ENCODE assay signal across 10 mouse cellular contexts in the genomic region with DNA sequence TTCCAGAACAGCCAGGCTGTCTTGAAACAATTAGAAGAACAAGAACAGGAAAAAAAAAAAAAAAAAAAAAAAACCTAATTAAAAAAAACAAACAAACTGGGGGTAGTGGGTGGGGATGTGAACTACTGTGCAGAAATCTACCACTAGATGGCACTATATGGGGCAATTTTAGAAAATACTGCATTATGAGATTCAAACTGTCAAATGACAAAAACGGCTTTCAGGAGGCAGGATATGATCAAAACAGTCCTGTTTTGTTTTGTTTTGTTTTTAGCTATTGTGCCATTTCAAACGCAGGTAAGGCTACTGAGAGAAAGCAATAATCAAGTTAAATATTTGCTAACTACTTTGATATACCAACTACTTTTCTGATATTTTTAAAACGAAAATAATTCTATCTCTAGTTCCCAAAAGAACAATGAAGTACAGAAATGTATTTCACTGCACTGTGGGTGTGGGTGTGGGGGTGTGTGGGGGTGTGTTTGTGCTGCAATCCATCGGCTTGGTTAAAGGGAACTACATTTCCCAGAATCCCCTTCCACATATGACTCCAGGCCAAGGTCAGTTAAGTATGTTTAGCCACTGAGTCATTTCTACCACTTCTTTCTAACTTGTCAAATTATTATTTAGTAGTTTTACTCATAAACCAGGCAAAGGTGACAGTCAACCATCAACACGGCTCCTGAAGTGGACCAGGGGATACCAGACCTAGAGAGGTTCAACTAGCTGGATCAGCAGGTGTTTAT.
DNase-seq lines count a peak whose midpoint lies in the region; ATAC-seq and TF ChIP-seq lines count a peak whose summit lies in the region.
"Had no signal": no experiment of that assay in that cellular context is flagged by ENCODE, and none has a peak within 500 bp of the region (broad histone marks: within the 10 kb centered on the region; RNA-seq: fewer than 3 reads in every experiment).

No protein-coding gene starts in this region.

- ATAC-seq in kidney, embryonic 16.5 days (ENCODE audit: low FRiP score, low TSS enrichment): no peak
- ATAC-seq in megakaryocyte-erythroid progenitor cell, adult 5-6 weeks (replicated peaks; ENCODE audit: low FRiP score, low TSS enrichment, poor library complexity, severe bottlenecking): peak; percentile 58; the same call in 1 of the 2 replicates

- no peaks in the 10 kb centered on the region for H3K27me3 ChIP-seq in kidney, embryonic 16.5 days (ENCODE audit: insufficient read depth, low read length)
- 0 out of 2 replicates have a peak, but pooled peaks cover 3% of the 10 kb centered on the region for H3K27me3 ChIP-seq in E14TG2a.4 (ENCODE audit: insufficient read depth, low read length)

- H3K4me2 ChIP-seq in kidney, embryonic 16.5 days (replicated peaks; ENCODE audit: low read depth, low read length): no peak overlapping the region

- no peak overlapping the region for H3K9ac ChIP-seq in kidney, embryonic 16.5 days (replicated peaks; ENCODE audit: low read length)

- no peaks in the 10 kb centered on the region for H3K9me3 ChIP-seq in kidney, embryonic 16.5 days (ENCODE audit: low read length)
- no peaks in the 10 kb centered on the region for H3K9me3 ChIP-seq in E14TG2a.4 (ENCODE audit: low read length)

- peak; percentile 75 for TF ChIP-seq CTCF in E14TG2a.4 (conservative IDR thresholded peaks at IDR 0.05; ENCODE audit: low read length)

- no peaks in the 10 kb centered on the region for H3K4me1 ChIP-seq in kidney, embryonic 16.5 days (ENCODE audit: insufficient read depth, low read length)
- peaks cover 7% of the 10 kb centered on the region for H3K4me1 ChIP-seq in E14TG2a.4 (replicated peaks; ENCODE audit: low read depth, low read length)

- 47% methylated on average over 5 of the region's 5 CpGs for WGBS in kidney, embryonic 16.5 days

- H3K4me3 ChIP-seq in kidney, embryonic 16.5 days (ENCODE audit: low read length): no peak overlapping the region
- no peak overlapping the region for H3K4me3 ChIP-seq in E14TG2a.4 (replicated peaks; ENCODE audit: low read length)

- no peak overlapping the region for H3K27ac ChIP-seq in kidney, embryonic 16.5 days (ENCODE audit: low read length)

- H3K36me3 ChIP-seq in kidney, embryonic 16.5 days (ENCODE audit: insufficient read depth, low read length): no peaks in the 10 kb centered on the region
- H3K36me3 ChIP-seq in E14TG2a.4 (ENCODE audit: insufficient read depth, low read length): no peaks in the 10 kb centered on the region

- peak; percentile 33 for DNase-seq in kidney, postnatal 14 days
- peak; percentile 66 for DNase-seq in brain, adult 2 months (ENCODE audit: low read depth, low spot score)
- no peak for DNase-seq in kidney, postnatal 25 days
- DNase-seq in urinary bladder, postnatal 25 days (ENCODE audit: low spot score): no peak
- no peak for DNase-seq in spleen, postnatal 10 days (ENCODE audit: low spot score in 2 of 2)
- DNase-seq: cerebellum, adult 9-11 months; heart, postnatal 14 days had no signal

Comparison
In these comparisons a context has a peak if more than half of its experiments do, and no peak if none do; other contexts are left out.
1. DNase-seq: peak in kidney, postnatal 14 days (single experiment) and brain, adult 2 months (single experiment); none in kidney, postnatal 25 days (0 of 2), urinary bladder, postnatal 25 days (single experiment) and spleen, postnatal 10 days (0 of 2).